Mouse (Mus musculus): ENCODE measurements around the gene Mybpc3.
"Not testable (repeated sequence)": the region's sequence is repeated elsewhere in the genome, so short reads cannot be mapped to it uniquely, and the experiment has no call there.

The Mybpc3 gene

DNA sequence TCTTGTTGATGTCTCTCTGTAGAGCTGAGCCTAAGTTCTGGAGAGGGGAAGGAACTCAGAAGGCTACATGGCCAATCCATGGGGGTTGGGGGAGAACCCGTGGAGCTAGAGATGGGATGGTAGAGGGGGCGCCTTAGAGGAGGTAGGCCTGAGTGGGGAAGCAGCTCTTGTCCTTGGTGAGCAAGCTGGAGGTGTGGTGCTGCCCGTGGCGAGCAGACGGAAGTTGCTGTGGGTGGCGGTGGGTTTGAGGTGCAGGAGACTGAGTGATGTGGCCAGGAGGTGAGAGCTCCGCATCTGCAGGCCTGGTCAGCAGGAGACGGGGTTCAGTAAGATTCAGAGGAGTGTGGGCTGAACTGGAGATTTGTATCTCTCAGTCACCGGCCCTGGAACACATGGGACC, 30.5 kb upstream of the Mybpc3 start:
- DNase-seq (ENCODE audit: low spot score), result no peak

DNA sequence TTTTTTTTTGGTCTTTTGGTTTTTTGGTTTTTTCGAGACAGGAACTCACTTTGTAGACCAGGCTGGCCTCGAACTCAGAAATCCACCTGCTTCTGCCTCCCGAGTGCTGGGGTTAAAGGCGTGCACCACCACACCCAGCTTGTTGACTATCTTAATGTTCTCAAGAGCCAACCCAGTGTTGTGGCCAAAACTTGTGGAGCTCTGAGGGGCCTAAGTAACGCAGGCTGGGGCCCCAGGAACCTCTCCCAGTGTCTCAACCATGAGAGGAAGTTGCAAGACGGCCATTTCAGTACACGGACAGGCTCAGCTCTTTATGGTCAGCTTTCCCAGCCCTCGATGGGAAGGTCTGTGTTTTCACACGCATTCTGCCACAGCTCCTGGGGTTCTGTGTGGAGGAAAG, 29.0 kb upstream of the Mybpc3 start:
- DNase-seq (ENCODE audit: low spot score), result no peak

DNA sequence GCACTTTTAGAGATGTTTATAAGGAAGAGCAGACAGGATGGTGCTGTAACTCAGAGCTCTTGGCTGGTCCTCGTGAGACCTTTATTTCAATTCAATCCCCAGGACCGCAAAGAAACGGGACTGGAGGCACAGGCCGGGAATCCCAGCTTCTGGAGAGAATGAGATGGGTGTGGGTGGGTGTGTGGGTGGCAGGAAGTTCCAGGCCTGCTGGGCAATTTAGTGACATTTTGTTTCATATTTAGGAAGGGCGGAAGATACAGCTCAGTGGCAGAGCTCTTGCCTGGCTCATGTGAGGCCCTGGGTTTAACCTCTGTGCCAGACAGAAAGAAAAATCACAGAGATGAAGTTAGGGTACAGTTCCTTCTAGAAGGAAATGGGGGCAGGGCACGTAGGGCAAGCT, 27.7 kb upstream of the Mybpc3 start:
- no peak for DNase-seq (ENCODE audit: low spot score)

DNA sequence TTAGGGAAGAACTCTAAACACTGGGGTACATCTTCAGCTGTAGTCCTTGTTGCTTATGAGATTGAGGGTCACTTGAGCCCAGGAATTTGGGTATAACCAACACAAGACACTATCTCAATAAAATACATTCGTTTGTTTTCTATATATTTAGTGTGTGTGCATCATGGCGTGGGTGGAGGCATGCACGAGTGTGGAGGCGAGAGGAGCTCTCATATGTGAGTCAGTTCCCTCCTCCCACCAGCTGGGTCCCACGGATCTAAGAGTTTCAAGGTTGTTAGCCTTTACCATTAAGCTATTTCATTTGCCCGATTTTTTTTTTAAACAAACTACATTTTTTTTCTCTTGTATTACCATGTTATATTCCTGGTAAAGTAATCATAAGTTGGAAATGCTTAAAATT, 27.1 kb upstream of the Mybpc3 start:
- DNase-seq (ENCODE audit: low spot score), result no peak

DNA sequence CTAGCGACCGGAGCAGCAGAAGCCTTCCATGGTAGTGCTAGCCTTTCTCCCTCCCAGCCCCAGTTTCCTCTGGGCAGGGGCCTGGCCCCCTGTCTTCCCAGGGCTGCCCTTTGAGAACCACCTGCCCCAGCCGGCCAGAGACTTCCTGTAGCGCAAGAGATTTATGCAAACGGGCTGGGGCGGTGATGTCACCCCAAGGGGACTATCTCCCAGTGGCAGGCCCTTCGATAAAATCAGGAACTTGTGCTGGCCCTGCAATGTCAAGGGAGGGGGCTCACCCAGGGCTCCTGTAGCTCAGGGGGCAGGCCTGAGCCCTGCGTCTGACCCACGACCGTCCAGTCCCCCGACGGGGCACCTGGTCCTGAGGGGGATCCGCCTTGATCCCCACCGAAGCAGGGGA, 21.4 kb upstream of the Mybpc3 start:
- DNase-seq (ENCODE audit: low spot score), result no peak

DNA sequence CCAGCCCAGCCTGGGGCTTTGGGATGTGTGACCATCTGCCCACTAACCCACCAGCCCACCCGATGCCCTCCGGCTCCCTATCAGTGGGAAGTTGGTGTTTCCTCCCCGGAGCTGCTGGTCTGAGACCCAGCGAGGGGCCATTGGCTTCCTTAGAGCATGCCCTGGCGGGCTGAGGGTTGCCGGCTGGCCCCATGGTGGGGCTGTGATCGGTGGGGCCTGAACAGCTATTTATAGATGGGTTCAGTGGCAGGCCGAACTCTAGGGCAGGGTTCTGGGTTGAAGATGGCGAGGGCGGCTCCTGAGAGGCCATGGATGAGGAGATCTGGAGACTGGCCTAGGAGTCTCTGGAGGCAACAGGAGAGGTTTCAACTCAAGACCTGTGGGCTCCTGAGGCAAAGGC, 20.9 kb upstream of the Mybpc3 start:
- no peak for DNase-seq (ENCODE audit: low spot score)

DNA sequence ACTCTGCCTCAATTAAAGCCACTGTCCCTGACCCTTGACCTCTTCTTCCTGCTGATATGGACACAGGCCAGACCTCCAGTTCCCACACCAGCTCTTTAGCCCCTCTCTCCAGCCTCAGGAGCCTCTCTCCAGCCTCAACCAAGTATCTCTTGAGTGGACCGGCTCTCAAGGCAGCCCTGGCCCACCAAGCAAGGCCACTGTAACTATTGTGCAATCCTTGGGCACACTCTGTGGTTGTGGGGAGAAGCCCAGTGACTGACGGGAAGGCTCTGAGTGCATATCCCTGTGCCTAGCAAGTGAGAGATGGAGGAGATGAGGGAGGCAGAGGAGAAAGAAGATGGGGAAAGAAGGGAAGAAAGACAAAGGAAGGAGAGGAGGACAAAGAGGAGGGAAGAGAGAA, 19.8 kb upstream of the Mybpc3 start:
- DNase-seq (ENCODE audit: low spot score), result no peak

DNA sequence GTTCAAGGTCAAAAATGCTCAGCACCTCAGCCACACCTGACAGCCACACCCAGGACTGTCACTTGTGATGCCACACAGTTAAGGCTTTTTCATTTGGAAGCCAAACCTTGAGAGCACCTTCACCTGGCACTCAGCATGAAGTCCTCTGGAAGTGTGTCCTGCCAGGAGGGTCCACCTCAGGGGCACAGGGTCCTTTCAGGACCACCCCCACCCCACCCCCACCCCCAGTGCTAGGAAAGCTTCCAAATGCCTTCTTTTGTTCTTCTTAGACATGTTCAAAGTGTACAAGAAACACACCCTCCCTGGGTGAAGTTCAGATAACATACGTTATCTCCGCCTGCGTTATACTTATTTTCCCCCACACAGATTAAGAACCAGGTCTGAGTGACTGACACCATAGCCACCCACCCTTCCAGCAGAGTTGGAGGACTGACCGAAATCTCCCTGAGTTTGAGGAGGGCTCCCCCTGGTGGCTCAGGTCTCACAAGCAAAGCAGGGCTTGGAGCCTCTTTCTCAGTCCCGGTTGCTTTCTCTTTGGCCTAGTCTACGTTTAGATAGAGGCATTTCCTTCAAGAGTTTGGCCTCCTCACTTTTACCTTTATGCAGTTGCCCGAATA, 16.7 kb upstream of the Mybpc3 start:
- DNase-seq (ENCODE audit: low spot score), result peak; percentile 77

DNA sequence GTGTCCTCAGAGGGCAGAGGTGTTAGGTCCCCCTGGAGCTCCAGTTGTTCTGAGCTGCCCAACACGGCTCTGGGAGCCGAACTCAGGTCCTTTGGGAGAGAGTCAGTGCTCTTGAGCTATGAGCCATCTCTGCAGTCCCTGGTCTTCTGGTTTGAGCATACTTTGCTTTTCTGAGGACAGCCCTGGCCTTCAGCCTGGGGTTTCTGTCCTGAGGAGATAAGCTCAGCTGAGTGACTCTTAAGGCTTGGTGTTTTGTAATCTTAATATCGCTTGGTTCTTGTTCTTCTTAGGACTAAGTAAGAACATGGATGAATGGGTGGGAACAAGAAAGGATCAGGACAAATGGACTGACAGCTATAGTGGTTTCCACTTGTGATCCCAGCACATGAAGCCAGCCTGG, 9.8 kb upstream of the Mybpc3 start:
- DNase-seq (ENCODE audit: low spot score), result no peak

DNA sequence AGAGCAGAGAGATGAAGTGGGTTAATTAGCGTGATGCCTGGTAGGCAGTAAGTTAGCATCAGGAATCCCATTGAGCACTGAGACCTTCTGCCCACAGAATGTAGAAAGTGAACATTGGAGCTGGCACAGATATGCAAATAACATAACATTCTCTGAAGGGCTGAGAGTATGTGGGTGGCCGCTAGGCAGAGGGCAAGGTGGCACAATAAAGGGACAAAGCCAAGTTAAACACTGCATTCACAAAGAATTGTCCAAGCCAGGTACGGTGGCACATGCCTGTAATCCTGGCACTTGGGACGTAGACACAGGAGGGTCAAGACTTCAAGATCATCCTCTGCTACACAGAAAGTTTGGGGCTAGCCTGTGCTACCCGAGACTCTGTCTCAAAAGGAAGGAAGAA, 8.7 kb upstream of the Mybpc3 start:
- DNase-seq (ENCODE audit: low spot score), result no peak

DNA sequence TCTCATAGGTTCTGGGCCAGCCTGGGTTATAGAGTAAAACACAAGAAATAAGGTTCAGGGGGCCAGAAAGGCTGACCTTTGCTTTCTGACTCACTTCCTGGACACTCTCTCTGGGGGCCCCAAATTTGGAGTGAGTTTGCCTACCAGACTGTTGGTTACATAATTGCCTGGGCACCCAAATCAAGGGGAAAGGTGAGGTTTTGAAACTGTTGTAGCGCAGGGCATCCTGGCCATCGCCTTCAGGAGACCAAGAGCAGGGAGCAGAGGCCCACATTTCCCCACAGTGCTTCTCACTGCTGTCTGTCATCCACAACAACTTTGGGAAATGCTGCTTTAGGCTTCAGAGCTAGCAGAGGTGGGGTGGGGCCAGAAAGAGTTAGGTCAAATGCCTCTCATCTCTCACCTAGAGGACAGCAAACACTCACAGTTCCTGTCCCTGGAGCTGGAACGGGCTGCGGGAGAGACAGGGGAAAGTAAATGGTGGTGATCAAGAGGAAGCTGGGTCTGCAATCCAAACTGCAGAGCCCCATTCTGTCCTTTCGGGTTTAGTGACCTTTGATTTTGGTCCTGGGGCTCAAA, 8.0 kb upstream of the Mybpc3 start:
- DNase-seq (ENCODE audit: low spot score), result no peak

DNA sequence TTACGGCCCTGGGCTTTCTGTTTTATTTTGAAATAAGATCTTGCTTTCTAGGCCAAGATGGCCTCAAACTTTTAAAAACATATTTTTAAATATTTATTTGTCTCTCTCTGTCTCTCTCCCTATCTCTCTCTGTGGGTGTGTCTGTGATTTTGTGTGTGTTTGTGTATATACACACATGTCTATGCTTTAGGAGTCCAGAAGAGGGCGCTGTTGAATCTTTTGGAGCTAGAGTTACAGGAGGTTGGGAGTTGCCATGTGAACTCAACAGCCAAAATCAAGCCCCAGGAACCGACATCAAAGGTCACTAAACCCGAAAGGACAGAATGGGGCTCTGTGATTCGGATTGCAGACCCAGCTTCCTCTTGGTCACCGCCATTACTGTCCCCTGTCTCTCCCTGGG, 7.5 kb upstream of the Mybpc3 start:
- no peak for DNase-seq (ENCODE audit: low spot score)

DNA sequence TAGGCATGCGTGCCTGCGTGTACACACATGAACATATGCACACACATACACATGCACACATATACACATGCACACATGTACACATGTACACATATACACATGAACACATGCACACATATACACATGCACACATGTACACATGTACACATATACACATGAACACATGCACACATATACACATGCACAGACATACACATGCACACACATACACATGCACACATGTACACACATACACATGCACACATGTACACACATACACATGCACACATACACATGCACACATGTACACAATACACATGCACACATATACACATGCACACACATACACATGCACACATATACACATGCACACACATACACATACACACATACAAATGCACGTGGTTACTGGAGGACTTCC, 6.1 kb upstream of the Mybpc3 start:
- not testable (repeated sequence) for DNase-seq (ENCODE audit: low spot score)

DNA sequence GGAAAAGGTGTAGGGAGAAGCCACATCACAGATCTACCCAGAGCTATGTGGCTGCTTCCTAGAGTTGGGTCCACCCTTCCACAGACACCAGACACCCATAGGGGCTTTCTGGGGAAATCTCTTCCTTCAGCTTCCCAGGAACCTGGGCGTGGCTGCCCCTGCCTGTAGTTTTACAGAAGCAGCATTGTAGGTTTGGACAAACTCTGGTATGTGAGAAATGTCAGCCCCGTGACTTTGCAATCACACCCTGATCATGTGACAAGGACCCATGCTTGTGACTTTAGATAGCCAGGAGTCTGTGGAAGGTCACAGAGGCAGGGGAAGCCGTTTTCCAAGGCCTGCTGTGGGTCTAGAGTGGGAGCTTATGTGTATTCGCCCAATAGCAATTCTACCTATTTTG, 5.5 kb upstream of the Mybpc3 start:
- no peak for DNase-seq (ENCODE audit: low spot score)

DNA sequence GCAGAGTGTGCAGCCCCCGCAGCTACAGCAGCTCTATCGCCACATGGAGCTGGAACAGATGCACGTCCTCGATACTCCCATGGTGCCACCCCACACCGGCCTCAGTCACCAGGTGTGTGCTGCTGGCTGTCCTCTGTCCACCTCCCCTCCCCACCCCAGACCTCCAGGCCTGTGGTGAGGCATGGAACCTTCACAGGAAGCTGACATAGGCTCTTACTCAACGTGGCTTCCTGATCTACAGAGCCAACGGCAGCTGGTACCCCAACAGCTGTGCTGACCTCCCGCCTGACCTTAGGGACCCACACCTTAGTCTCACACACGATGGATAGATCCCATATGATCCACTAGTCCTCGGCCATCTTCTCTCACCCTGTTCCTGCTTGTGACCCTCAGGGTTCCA, 4.6 kb upstream of the Mybpc3 start:
- DNase-seq (ENCODE audit: low spot score), result no peak

DNA sequence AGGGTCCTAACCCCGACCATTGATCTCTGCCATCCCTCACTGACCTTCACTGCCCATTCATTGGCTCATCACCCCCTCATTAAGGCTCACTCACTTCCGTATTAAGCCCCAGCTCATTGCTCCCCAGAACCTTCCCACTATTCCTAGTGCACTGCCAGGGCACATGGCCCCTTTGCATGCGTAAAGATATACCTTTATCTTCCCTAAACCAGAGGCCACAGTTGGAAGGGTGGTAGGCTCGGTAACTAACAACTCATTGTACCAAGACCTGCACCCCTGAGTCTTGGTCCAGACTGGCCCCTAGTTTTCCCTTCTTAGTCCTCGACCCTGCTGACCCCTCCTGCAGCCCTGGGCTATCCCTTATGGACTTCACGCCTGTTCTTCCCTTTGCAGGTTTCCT, 4.1 kb upstream of the Mybpc3 start:
- DNase-seq (ENCODE audit: low spot score), result no peak

DNA sequence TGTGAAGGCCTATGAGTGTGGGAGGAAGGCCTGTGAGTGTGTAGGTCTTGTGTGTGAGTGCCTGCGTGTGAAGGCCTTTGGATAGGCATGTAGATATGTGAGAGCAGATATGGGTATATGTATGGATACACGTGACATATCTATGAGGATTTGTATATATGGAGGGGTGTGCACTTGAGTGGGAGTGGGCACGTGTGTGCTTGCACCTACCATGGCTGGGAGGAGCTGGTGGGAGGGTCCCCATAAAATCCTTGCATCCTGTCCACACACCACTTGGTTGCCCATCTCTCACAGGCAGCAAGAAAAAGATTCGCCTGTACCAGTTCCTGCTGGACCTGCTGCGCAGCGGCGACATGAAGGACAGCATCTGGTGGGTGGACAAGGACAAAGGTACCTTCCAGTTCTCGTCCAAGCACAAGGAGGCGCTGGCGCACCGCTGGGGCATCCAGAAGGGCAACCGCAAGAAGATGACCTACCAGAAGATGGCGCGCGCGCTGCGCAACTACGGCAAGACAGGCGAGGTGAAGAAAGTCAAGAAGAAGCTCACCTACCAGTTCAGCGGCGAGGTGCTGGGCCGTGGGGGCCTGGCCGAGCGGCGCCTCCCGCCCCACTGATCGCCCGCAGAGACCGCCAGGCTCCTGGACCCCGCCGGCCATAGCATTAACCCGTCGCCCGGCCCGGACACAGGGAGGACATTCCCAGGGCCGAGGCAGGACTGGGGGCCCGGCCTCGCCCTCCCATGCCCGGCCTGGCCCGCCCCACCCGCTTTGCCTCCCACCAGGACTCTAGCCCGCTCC, 3.0 kb upstream of the Mybpc3 start:
- DNase-seq (ENCODE audit: low spot score), result peak; percentile 87

DNA sequence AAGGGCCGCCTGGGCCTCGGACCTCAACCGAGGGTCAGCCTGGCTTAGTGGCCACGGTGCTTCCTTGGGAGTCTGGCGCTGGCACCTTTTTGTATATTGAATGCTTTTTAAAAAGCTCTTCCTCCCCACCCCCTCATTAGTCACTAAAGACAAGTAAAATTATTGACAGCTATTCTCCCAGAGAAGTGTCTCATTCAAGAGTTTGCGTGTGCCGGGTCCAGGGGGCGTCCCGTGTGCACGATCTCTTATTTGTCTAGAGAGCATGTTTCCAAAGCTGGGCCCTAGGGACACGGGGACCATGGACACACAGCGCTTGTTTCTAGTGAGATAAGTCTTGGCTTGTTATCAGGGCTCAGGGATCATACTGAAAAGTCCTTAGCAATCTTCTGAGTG, 2.4 kb upstream of the Mybpc3 start:
- DNase-seq (ENCODE audit: low spot score), result no peak

DNA sequence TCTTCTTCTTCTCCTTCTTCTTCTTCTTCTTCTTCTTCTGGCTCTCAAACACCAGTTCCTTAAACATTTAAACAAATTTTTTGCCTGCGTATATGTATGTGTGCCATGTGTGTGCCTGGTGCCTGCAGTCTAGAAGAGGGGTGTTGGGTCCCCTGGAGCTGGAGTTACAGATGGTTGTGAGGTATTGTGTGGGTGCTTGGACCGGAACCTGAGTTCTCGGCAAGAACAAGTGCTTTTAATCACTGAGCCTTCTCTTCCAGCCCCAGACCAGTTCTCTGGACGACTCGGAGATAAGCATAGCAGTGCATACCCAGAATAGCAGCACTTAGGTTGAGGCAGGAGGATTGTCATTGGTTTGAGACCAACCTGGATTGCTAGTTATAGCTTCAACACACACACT, 1.1 kb upstream of the Mybpc3 start:
- no peak for DNase-seq (ENCODE audit: low spot score)

DNA sequence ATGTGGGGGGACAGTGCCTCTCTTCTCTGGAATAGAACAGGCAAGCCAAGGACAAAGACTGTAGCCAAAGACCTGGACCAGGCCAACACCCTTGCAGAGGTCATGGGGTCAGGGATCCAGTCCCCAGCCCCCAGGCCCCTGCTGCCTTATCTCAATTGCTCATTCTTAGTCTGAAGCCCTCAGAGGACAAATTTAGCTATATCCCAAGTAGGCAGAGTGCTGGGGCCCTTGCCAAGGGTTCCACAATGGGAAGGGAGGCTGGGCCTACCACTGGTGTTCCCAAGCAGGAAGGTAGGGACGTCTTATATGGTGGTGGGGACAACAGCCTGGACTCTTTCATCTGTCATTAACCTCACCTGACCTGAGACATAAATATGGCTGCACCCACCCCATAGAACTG, 703 bp downstream of the Mybpc3 start:
- DNase-seq (ENCODE audit: low spot score), result no peak

DNA sequence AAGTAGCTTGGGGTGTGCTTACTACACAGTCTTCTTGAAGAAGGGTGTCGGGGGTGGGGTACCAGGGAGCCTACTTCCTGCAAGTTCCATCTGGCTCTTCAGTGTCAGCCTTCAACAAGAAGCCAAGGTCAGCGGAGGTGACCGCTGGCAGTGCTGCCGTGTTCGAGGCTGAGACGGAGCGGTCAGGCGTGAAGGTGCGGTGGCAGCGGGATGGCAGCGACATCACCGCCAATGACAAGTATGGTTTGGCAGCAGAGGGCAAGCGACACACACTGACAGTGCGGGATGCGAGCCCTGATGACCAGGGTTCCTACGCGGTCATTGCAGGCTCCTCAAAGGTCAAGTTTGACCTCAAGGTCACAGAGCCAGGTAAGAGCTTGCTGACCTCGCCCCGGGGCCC, 1.1 kb downstream of the Mybpc3 start:
- no peak for DNase-seq (ENCODE audit: low spot score)

DNA sequence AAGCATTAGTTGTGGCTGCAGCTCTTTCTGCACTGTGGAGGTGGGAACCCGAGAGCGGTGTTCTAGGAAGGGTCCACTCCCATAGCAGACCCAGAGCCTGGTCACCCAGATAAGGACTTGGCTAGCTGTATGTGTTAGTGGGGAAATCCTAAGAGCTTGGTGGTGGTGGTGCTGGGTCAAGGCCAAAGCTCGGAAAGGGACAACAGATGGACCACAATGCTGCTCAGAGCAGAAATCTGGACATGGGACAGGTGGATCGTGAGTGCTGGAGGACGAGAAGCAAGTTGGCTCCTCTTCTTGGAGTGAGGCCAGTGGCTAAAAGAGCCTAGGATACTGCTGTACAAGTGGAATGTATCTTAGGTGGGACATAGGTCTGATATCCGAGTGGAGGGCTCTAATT, 1.6 kb downstream of the Mybpc3 start:
- DNase-seq (ENCODE audit: low spot score), result no peak

DNA sequence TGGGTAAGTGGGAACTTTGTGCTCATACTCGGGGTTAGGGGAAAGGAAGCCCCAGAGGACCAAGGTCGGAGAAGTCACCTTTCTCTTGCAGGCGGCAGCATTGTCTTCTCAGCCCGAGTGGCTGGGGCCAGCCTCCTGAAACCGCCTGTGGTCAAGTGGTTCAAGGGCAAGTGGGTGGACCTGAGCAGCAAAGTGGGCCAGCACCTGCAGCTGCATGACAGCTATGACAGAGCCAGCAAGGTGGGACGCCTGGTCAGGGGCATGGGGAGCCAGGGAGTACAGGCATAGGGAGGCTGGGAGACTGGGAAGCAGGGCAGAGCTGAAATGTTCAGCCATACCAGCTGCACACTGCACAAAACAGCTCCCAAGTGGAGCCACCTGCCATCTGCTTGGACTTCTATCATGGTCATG, 2.3 kb downstream of the Mybpc3 start:
- no peak for DNase-seq (ENCODE audit: low spot score)

DNA sequence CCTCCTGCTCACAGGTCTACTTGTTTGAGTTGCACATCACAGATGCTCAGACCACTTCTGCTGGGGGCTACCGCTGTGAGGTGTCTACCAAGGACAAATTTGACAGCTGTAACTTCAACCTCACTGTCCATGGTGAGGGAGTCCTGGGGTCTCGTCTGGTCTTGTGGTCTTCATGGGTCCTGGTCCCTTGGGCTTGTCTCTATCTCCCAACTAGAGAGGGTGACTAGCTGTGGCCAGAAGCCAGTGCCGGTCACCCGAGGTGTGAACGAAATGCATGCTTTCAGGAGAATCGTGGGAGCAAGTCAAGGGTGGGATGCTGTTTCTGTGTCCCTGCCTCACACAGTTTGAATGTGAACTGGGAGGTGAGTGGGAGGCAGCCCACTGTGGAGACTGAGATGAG, 3.1 kb downstream of the Mybpc3 start:
- no peak for DNase-seq (ENCODE audit: low spot score)

All from layer of hippocampus, adult 9-10 months (tissue).